Mouse (Mus musculus) heart, adult 9 months (tissue): ENCODE measurements around the gene Agtr1a.

Experiments used
- DNase-seq, 2 experiments: peaks; one replicate each; pipeline ENCODE4 v3.0.0; 2022; ENCODE audit warnings: low spot score in 2 of 2

The Agtr1a gene

GRCm38 (mm10) chr13:30336148-30336801 is at the start of gene Agtr1a:
Agtr1a (plus strand) TSS chr13:30336441.
- DNase-seq = peak; percentile 58 to 73

DNA sequence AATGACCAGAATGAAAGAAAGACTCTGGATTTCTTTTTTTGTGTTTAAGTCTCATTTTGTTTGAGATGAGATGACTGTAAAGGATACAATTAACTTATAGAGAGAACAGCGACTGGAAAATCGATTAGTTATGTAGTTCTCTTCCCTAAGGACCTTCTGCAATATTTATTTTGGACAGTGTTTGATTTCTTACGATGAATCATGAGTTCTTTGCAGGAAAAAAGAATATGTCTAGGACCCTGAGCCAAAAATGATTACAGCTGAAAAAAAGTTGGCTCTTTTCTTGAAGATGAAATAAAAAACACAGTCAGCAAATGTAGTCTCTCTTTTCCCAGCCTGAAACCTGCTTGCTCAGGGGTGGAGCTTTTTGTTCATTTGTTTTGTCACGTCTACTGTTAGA is 26.0 kb upstream of the Agtr1a start:
- DNase-seq = no peak

DNA sequence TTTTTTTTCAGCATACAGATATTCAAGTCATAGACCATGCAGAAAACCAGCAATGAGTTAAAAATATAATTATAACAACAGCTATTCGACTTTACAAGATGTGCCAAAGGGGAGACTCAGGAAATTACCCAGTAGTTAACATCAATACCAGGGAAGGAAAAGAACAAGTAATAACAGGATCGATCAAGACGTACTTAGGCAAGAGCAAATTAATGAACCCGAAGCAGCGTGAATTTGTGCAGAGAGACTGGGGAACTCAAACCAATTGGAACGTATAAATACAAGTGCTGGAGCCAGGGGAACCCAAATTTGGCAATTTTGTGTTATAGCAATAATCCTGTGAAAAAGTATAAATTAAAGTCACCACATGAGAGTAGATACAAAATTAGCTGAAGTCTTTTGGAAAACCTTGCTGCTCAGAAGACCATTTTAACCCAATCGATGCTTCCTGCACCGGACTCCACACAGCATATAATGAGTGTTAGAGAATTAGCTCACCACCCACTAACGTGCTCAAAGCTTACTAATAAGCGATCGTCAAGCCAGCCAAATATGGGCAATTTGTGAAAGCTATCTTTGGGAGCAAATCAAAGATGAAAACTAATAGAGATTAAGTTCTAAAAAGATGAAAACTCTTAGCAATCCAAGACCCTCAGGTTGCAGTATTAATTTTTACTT is 11.4 kb upstream of the Agtr1a start:
- DNase-seq = no peak

GRCm38 (mm10) chr13:30331061-30331460 is 5.2 kb upstream of the Agtr1a start:
- no peak for DNase-seq

DNA sequence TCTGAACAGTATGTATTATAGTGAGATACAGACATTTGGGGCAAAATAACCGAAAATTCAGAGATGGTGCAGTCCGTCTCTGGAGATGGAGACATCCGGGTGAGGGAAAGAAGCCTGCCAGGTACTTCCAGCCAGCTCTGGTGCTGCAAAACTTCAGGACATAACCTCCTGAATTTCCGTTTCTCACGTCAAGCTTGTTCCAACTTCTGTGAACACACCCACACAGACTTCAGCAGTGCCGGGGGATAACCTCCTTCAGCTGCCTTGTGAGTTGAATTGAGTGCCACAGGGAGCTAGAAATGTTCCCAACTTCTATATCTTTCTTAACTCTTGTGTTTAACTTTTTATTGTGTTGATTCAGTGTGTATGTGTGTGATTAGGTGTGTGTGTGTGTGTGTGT is 4.4 kb upstream of the Agtr1a start:
- no peak for DNase-seq

- peak; percentile 39 to 70 for DNase-seq
Observed at GRCm38 (mm10) chr13:30332581-30332980, 3.7 kb upstream of the Agtr1a start.

DNA sequence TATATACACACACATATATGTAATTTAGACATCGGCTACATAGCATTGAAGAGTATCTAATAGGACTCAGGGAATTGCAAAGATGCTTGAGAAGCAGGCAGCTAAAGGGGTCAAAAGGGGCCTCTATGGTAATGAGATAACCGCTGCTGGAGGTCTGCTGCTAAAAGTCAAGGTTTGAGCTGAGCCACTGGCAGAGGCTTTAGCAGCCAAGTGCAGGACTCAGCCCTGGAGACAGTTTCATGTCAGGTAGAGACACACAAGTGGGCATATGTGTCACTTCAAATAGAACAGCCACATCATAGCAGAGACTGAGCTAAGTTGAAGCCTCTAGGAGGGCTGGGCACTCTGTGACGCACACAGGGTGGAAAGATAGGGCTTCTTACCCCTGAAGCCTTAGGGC is 1.6 kb upstream of the Agtr1a start:
- DNase-seq = no peak

GRCm38 (mm10) chr13:30336913-30337312 is 672 bp downstream of the Agtr1a start:
- DNase-seq = no peak

- no peak for DNase-seq
Observed at GRCm38 (mm10) chr13:30337646-30338045, 1.4 kb downstream of the Agtr1a start.

- no peak for DNase-seq
Observed at GRCm38 (mm10) chr13:30338576-30338975, 2.3 kb downstream of the Agtr1a start.

DNA sequence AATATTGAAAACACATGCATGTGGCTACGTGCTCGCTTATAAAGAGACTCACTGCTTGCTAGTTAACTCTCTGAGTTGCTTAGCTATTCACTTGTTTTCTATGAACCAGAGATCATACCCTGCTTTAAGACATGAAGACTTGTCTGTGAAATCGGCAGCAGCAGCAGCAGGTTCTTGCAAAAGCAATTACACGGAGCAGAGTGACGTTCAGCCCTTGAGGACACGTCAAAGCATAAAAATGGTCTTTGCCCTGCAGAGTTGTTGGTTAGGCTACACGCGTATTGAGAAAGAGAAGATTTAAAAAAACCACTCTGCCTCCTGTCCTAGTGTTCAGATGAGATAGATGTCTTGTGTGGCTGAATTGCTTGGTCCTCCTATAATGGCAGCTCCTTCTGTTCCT is 3.7 kb downstream of the Agtr1a start:
- DNase-seq = no peak

- DNase-seq = no peak
Observed at GRCm38 (mm10) chr13:30341987-30342898, 6.0 kb downstream of the Agtr1a start.

GRCm38 (mm10) chr13:30345427-30345913 is 9.2 kb downstream of the Agtr1a start:
- DNase-seq = peak; percentile 38 to 58

DNA sequence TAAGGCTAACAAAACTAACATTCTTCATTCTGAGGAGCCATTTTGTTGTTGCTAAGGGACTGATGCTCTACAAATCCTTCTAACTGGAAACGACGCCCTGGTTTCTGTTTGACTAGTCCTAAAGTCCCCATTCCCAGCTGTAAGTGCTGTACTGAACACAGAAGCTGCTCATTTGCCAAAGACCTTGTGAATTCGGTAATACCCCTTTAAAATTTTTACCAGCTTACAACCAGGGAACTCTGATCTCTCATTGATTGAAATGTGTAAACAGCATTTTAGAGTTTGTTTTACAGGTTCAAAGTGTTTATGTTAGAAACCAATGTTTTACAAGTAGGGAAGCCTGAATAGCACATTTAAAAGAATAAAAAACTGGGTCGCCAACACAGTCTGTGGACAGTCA is 10.6 kb downstream of the Agtr1a start:
- no peak for DNase-seq

- no peak for DNase-seq
Observed at GRCm38 (mm10) chr13:30348306-30348705, 12.1 kb downstream of the Agtr1a start.

DNA sequence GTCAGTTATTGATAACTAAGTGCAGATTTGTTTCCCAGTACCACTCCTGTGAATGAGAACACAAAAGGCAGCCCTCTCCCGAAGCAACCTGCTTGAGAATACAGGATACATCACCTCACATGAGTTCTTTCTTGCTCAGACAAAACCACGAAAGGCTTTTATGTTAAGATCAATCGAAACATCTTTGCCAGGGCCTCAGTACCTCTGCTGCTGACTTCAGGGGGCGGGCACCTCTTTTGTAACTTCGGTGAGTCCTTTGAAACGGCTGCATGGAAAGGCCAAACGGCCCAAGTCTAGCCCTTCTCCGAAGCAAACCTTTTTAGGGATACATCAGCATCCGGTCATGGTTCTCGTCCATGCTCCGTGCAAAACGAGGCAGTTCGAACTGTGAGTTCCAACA is 15.7 kb downstream of the Agtr1a start:
- no peak for DNase-seq

GRCm38 (mm10) chr13:30354991-30355580 is 18.8 kb downstream of the Agtr1a start:
- DNase-seq = no peak

DNA sequence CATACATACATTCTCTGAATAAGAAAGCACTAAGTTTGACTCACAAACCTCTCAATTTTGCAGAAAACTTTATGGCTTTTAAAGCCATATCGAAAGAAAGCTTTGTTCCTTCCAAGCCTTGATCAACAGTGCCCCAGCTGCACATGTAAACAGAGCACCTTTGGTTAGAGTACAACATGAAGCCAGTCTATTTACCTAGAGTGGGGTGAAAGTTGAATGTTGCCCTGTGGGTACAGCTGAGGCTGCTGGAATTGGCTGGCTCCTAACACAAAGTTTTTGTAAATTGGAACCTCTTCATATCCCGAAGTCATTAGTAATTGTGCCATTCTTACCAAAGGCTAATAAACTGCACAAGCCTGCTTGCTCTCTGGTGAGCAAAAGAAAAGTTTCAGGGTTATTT is 19.7 kb downstream of the Agtr1a start:
- DNase-seq = no peak

GRCm38 (mm10) chr13:30358456-30359168 is 22.4 kb downstream of the Agtr1a start:
- DNase-seq = no peak

- DNase-seq = no peak
Observed at GRCm38 (mm10) chr13:30359886-30360285, 23.6 kb downstream of the Agtr1a start.

DNA sequence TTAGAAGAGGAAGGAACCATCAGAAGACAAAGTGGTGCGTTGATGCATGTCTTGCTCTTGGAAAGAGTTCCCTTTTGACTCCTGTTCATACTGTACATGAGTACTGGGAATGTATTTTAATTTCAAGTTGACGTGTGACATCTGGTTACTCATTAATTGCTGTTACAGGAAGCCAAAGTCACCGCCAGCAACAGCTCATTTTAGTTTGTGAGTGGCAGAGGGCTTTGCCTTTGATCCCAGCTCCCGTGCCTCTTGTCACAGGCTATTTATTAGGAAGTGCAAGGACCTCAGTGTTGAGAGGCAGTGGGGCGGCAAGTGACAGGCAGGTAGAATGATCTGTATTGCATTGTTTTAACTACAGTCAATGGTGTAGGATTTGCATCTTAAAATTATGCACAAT is 24.8 kb downstream of the Agtr1a start:
- DNase-seq = no peak
